Mouse (Mus musculus) cerebellum, adult 9-10 months (tissue): Measurements from ENCODE around the gene Rbm24.

Experiments
- DNase-seq: peaks from one replicate; pipeline ENCODE4 v3.0.0; 2022

Rbm24 gene

DNA sequence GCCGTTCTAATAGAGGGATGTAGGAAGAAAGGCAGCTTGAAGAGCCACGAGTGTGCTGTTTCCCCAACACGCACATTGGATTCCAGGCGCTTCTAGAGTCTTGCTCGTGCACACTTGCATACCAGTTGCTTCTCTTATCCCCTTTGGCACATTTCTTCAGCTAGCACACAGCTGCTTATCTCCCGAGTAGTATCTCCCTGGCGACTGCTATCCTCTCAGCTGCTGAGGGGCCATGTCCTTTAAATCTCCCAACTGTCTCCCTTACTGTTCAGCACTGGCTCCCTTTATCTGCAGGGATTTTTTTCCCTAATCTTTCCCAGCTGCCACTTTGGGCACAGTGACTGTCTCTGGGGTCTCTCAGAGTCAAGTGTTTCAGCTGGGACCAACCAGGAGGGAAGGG, 25.8 kb downstream of the Rbm24 start:
- no peak for DNase-seq

DNA sequence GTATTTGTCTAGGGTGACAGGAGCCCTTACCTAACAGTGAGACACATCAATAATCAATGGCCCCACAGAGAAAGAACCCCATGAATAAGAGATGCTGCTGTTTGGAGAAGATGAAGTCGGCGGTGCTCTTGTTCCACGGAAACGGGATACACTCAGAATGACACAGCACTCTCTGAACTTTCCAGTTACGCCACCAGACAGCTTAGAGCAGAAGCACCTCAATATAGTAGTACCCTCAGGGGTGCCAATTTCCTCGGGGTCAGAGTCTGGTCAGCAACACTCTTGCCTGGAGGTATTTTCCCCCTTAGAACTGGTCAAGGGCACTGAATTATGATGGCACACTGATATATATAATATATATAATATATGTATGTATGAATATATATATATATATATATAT, 27.8 kb downstream of the Rbm24 start:
- no peak for DNase-seq

DNA sequence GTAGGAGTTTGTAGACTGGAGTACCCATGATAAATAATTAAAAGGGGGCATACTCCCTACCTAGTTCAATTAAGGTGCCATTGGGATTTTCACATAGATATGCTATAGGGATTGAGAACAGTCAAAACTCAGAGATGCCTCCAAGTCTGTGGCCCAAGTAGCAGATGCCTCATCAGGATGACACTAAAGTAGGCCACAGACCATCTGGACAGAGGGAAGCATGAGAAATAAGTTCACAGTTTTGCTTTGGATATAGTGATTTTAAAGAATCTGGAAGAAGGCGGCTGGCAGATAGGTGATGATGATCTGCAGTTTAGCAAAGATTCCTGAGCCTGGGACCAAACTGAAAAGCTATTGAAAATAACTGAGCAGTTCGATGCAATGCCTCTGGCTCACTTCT, 30.0 kb downstream of the Rbm24 start:
- no peak for DNase-seq

DNA sequence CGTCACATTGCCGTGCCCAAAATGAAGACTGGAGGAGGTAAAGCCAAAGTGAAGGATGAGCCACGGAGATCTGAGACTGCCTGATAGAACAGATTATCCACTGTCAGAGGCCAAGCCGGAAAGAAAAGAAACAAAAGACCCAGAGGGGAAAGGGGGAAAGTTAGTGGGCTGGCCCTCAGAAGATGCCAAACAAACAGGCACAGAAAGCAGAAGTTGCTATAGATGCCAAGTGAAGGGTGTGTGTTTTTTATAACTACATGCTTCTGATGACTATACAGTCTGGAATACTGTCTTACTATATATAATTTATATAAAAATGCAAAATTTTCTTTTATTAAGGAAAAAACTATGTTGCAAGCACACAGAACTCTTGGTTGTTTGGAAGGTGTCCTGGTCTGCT, 31.7 kb downstream of the Rbm24 start:
- DNase-seq, result no peak

DNA sequence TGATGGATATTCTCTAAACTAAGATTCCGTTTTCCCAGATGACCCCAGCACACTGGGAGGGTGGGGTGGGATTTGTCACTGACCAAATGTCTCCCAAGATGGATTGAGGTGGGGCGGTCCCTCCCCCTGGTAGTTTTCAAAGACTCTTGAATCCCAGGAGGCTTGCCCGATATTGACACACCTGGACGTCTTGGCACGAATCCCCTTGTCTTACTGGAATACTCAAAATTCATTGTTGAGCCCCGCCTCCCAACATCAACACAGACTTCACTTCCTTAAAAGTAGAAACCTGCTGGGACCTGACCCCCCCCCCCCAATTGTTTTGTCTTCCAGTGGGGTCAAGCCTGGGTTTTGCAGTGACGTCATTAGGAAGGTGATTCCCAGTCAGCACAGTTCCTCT, 32.4 kb downstream of the Rbm24 start:
- DNase-seq, result no peak

DNA sequence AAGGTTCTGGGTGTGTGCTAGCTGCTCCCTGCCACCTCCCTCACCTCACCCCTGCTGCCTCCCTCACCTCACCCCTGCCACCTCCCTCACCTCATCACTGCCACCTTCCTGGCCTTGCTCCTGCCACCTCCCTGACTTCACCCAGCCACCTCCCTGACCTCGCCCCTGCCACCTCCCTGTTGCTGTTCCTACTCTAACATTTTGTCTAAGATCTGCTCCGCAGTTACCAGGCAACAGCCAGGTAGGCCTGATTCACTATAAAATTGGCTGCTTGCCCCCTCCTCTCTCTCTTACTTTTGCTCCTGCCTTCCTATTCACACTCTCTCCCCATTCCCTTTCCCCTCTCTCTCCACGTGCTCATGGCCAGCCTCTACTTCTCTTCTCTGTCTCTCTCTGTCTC, 33.3 kb downstream of the Rbm24 start:
- DNase-seq, result no peak

DNA sequence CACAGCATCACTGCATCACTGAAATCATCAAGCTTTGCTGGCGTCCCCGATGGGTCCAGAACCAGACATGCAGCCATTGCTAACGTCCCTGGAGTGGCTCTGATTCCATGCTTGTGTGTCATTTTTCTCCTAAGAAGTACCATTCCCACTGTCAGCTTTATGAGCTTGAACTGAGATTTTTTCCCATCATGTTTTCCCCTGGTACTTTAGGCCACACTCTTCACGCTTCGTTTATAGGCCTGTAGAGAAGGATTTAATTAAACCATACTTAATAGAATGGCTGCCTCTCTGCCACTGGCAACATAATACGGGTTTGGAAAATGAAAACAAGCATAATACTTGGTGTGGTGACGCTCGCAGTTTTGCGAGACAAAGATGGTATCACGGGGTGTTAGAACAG, 41.3 kb downstream of the Rbm24 start:
- DNase-seq, result no peak

DNA sequence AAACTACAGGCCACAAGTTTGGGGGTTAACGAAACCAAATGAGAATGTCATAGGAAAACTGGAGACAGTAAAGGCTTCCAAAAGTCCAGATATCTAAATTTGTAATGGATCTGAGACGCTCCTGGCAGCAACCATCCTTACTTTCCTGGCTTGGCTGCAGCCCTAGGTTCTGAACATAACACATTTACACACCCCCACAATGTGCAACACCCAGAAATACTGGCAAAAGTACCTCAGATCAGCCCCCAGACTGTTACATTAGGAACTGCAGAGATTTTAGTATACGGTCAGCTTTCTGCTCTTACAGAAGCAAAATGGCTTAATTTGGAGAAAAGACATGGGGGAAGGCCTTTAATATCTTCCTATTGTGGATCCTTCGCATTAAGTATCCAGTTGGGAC, 44.0 kb downstream of the Rbm24 start:
- DNase-seq, result no peak

DNA sequence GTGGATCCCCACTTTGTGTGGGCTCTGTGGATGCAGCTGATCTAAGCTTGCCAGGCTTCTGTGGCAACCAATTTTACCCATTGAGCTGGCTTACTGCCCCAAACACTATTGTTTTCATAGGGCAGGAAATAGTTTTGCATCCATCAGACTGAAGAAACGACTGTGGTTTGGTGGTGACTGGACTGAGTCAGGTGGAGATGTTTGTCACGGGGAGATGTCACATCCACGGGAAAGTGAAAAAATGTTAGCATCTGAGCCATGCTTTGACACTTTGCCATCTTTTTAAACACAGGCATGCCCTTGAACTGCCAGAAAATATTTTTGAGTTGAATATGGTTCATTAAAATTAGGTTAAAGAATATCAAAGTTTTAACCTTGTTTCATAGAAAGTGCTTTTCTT, 45.5 kb downstream of the Rbm24 start:
- no peak for DNase-seq

DNA sequence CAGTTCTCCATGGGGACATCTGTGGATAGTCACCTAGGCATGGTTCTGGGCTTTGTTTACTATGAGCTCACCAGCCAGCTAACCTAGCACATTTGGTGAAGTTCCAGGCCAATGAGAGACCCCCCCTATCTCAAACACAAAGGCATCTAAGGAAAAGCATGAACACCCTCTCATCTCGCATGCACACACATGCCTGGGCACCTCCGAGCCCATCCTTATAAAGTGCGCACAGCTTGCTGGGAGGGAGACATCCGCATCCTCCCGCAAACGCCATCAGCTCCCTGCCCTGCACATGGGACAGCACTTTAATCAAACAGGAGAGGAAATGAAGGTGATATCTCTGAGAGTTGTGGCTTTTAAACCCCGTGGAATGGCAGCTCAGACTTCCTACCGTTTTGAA, 50.0 kb downstream of the Rbm24 start:
- DNase-seq, result no peak

DNA sequence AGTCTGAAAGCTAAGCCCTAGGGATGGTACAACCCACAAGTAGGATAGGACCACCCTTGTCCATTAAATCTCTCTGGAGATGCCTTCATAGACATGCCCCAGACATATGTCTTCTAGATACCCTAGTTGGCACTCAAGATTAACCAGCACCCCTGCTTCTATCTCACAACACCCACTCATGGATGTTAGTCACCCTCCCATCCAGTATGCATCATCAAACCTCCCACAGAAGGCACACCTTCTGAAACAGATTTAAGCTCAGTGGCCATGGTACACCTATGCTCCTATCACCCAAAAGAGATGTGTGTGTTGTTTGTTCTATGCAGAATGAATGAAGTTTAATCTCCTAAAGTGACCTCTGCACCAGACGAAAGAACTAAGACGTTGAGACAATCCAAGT, 51.3 kb downstream of the Rbm24 start:
- no peak for DNase-seq
